Mouse (Mus musculus) heart, embryonic 10.5 days (tissue): Measurements from ENCODE around the gene Taar4. TPM values are rescaled to one million over a fixed set of nuclear protein-coding genes. Genes with fewer than 3 reads are reported as not detected.

Source experiments
- polyA plus RNA-seq: library from polyadenylated mRNA; unstranded; fragments of >200 nt; fragmentation: Nextera tagmentation; extraction: Ambion mirVana; gene quantifications from 2 replicates; pipeline ENCODE4 v1.2.1, GENCODE M21; 2016

Taar4 gene
- polyA plus RNA-seq, 1 experiment from 2014 or later, result not detected

Other genes with a start within 250 kb of the Taar4 start
- 94.5 and 118 TPM in 2 replicates for gene Rps12, start 173.2 kb upstream of the Taar4 start, polyA plus RNA-seq
- 5.6 and 7.1 TPM in 2 replicates for gene Slc18b1, start 163.5 kb upstream of the Taar4 start, polyA plus RNA-seq
- not detected in 2 replicates for gene Vnn3, start 109.0 kb upstream of the Taar4 start, polyA plus RNA-seq
- gene Vnn1, start 65.8 kb upstream of the Taar4 start, polyA plus RNA-seq, result 12.3 and 12.4 TPM in 2 replicates
- gene Taar1, start 40.1 kb upstream of the Taar4 start, polyA plus RNA-seq, result not detected in 2 replicates
- 0.14 TPM in 1 of 2 replicates, not detected in the other for gene Taar2, start 21.9 kb upstream of the Taar4 start, polyA plus RNA-seq
- gene Taar3, start 10.9 kb upstream of the Taar4 start, polyA plus RNA-seq, result not detected in 2 replicates
- not detected in 2 replicates for gene Taar5, start 10.2 kb downstream of the Taar4 start, polyA plus RNA-seq
- not detected in 2 replicates for gene Taar6, start 25.2 kb downstream of the Taar4 start, polyA plus RNA-seq
- gene Taar7a, start 33.0 kb downstream of the Taar4 start, polyA plus RNA-seq, result not detected in 2 replicates
- not detected in 2 replicates for gene Taar7b, start 39.4 kb downstream of the Taar4 start, polyA plus RNA-seq
- gene Taar7d, start 66.7 kb downstream of the Taar4 start, polyA plus RNA-seq, result not detected in 2 replicates
- gene Taar7e, start 77.1 kb downstream of the Taar4 start, polyA plus RNA-seq, result not detected in 2 replicates
- not detected in 2 replicates for gene Taar7f, start 89.0 kb downstream of the Taar4 start, polyA plus RNA-seq
- gene Taar8a, start 116.0 kb downstream of the Taar4 start, polyA plus RNA-seq, result not detected in 2 replicates
- gene Taar8b, start 131.8 kb downstream of the Taar4 start, polyA plus RNA-seq, result not detected in 2 replicates
- not detected in 2 replicates for gene Taar8c, start 141.4 kb downstream of the Taar4 start, polyA plus RNA-seq
- gene Taar9, start 149.0 kb downstream of the Taar4 start, polyA plus RNA-seq, result not detected in 2 replicates
- gene Stx7, start 188.8 kb downstream of the Taar4 start, polyA plus RNA-seq, result 78.7 and 81.8 TPM in 2 replicates